Mouse (Mus musculus) brain, embryonic 18.5 days (tissue): Measurements from ENCODE around the gene Nupl2.

Experiments
- DNase-seq: peaks from one replicate; pipeline ENCODE4 v3.0.0-alpha.2; 2012; ENCODE audit warnings: low read depth, low spot score

Nupl2 gene

GRCm38 (mm10) chr5:24164789-24165445 lies at the start of gene Nupl2:
TSS of gene Nupl2 (plus strand) at chr5:24164963.
- peak; percentile 88 for DNase-seq

- no peak for DNase-seq
Measured at GRCm38 (mm10) chr5:24122221-24122620, 42.5 kb upstream of the Nupl2 start.

- no peak for DNase-seq
Measured at GRCm38 (mm10) chr5:24124175-24124574, 40.6 kb upstream of the Nupl2 start.

- DNase-seq, result no peak
Measured at GRCm38 (mm10) chr5:24124579-24125276, 40.0 kb upstream of the Nupl2 start.

- DNase-seq, result no peak
Measured at GRCm38 (mm10) chr5:24125910-24126636, 38.7 kb upstream of the Nupl2 start.

GRCm38 (mm10) chr5:24126967-24127366 lies 37.8 kb upstream of the Nupl2 start:
- no peak for DNase-seq

- DNase-seq, result no peak
Measured at GRCm38 (mm10) chr5:24146964-24147363, 17.8 kb upstream of the Nupl2 start.

- no peak for DNase-seq
Measured at GRCm38 (mm10) chr5:24152199-24152598, 12.6 kb upstream of the Nupl2 start.

GRCm38 (mm10) chr5:24156774-24157173 lies 8.0 kb upstream of the Nupl2 start:
- DNase-seq, result no peak

- no peak for DNase-seq
Measured at GRCm38 (mm10) chr5:24167263-24167662, 2.5 kb downstream of the Nupl2 start.

- no peak for DNase-seq
Measured at GRCm38 (mm10) chr5:24169881-24170280, 5.1 kb downstream of the Nupl2 start.

GRCm38 (mm10) chr5:24172092-24172491 lies 7.3 kb downstream of the Nupl2 start:
- DNase-seq, result no peak

GRCm38 (mm10) chr5:24181514-24182295 lies 16.9 kb downstream of the Nupl2 start:
- DNase-seq, result no peak

GRCm38 (mm10) chr5:24182296-24182734 lies 17.6 kb downstream of the Nupl2 start:
- DNase-seq, result no peak

- DNase-seq, result no peak
Measured at GRCm38 (mm10) chr5:24183096-24183495, 18.3 kb downstream of the Nupl2 start.

- DNase-seq, result no peak
Measured at GRCm38 (mm10) chr5:24184011-24184410, 19.2 kb downstream of the Nupl2 start.

GRCm38 (mm10) chr5:24188476-24188875 lies 23.7 kb downstream of the Nupl2 start:
- DNase-seq, result no peak

GRCm38 (mm10) chr5:24191821-24192220 lies 27.1 kb downstream of the Nupl2 start:
- no peak for DNase-seq

- DNase-seq, result no peak
Measured at GRCm38 (mm10) chr5:24201006-24201405, 36.2 kb downstream of the Nupl2 start.

- DNase-seq, result peak; percentile 28
Measured at GRCm38 (mm10) chr5:24202492-24202891, 37.7 kb downstream of the Nupl2 start.

GRCm38 (mm10) chr5:24203266-24203665 lies 38.5 kb downstream of the Nupl2 start:
- DNase-seq, result no peak

- no peak for DNase-seq
Measured at GRCm38 (mm10) chr5:24207965-24208364, 43.2 kb downstream of the Nupl2 start.
